Mouse (Mus musculus) MEL (cell line): ENCODE measurements around the gene Pxn. TPM values are rescaled to one million over a fixed set of nuclear protein-coding genes. Genes with fewer than 3 reads are reported as not detected.

ENCODE experiments used
- DNase-seq: peaks from one replicate; pipeline ENCODE4 v3.0.0; 2011; ENCODE audit warnings: low read depth, low spot score
- H3K27ac ChIP-seq: 2 replicates; pipeline ENCODE4 v1.5.1; 2012; ENCODE audit warnings: low read depth, mild to moderate bottlenecking, control low read depth, low read length, moderate library complexity; ENCODE audit not compliant: control insufficient read depth
- H3K27me3 ChIP-seq, 2 experiments: fragments of 150-350 bp in 1 of 2; sonication (generic) in 1 of 2; 2 replicates each; pipeline ENCODE4 v1.6.1; 2012; ENCODE audit warnings: low read length in 2 of 2, mild to moderate bottlenecking in 2 of 2, improper control_type of control experiment in 1 of 2, moderate library complexity in 1 of 2; ENCODE audit not compliant: insufficient read depth in 2 of 2, control insufficient read depth in 1 of 2
- H3K36me3 ChIP-seq, 2 experiments: 2 replicates each; pipeline ENCODE4 v1.6.1; 2012 to 2014; ENCODE audit warnings: low read length in 2 of 2, improper control_type of control experiment in 1 of 2, inconsistent platforms in 1 of 2, mild to moderate bottlenecking in 1 of 2; ENCODE audit not compliant: insufficient read depth in 2 of 2, control insufficient read depth in 1 of 2
- H3K4me1 ChIP-seq, 2 experiments: fragments of 150-350 bp in 1 of 2; sonication (generic) in 1 of 2; 2 replicates each; pipeline ENCODE4 v1.6.1; 2012; ENCODE audit warnings: low read length in 2 of 2, improper control_type of control experiment in 1 of 2, mild to moderate bottlenecking in 1 of 2; ENCODE audit not compliant: insufficient read depth in 2 of 2, control insufficient read depth in 1 of 2
- H3K4me3 ChIP-seq, 2 experiments: fragments of 150-350 bp in 1 of 2; sonication (generic) in 1 of 2; 2 replicates each; pipeline ENCODE4 v1.5.1; 2012; ENCODE audit warnings: low read depth in 2 of 2, low read length in 2 of 2, mild to moderate bottlenecking in 2 of 2, moderate library complexity in 2 of 2, control low read depth in 1 of 2, improper control_type of control experiment in 1 of 2; ENCODE audit not compliant: control insufficient read depth in 1 of 2, insufficient read depth in 1 of 2
- H3K79me2 ChIP-seq: 2 replicates; pipeline ENCODE4 v1.6.1; 2012; ENCODE audit warnings: mild to moderate bottlenecking, low read length, moderate library complexity; ENCODE audit not compliant: control insufficient read depth, poor library complexity, insufficient read depth
- H3K9ac ChIP-seq: 2 replicates; pipeline ENCODE4 v1.6.1; 2012; ENCODE audit warnings: low read depth, mild to moderate bottlenecking, control low read depth, low read length, moderate library complexity; ENCODE audit not compliant: control insufficient read depth, poor library complexity, severe bottlenecking
- H3K9me3 ChIP-seq: fragments of 150-350 bp; sonication (generic); replicated peaks from 2 replicates; pipeline ENCODE4 v1.6.1; 2012; ENCODE audit warnings: mild to moderate bottlenecking, low read length, improper control_type of control experiment, moderate library complexity; ENCODE audit not compliant: insufficient read depth
- CHD1 ChIP-seq: IDR thresholded peaks from 2 replicates; pipeline ENCODE4 v1.6.1; 2012; ENCODE audit warnings: low read depth, mild to moderate bottlenecking, inconsistent platforms, low read length, improper control_type of control experiment
- CHD2 ChIP-seq: IDR thresholded peaks from 2 replicates; pipeline ENCODE4 v1.6.1; 2011; ENCODE audit warnings: low read length, improper control_type of control experiment
- CTCF ChIP-seq, 3 experiments: IDR thresholded peaks in 2 of 3; conservative IDR thresholded peaks in 1 of 3; 2 replicates each; pipeline ENCODE4 v1.5.1; 2011 to 2012; ENCODE audit warnings: low read length in 3 of 3, low read depth in 2 of 3, mild to moderate bottlenecking in 2 of 3, improper control_type of control experiment in 1 of 3, inconsistent platforms in 1 of 3, mixed read lengths in 1 of 3, moderate library complexity in 1 of 3; ENCODE audit not compliant: control insufficient read depth in 1 of 3, insufficient read depth in 1 of 3, poor library complexity in 1 of 3, severe bottlenecking in 1 of 3
- E2F4 ChIP-seq: IDR thresholded peaks from 2 replicates; pipeline ENCODE4 v1.6.1; 2011; ENCODE audit warnings: low read depth, low read length, improper control_type of control experiment, borderline replicate concordance
- ELF1 ChIP-seq: IDR thresholded peaks from 2 replicates; pipeline ENCODE4 v1.6.1; 2014; ENCODE audit warnings: low read depth, mild to moderate bottlenecking, inconsistent platforms, low read length, improper control_type of control experiment, moderate library complexity
- EP300 ChIP-seq, 2 experiments: IDR thresholded peaks; 2 replicates each; pipeline ENCODE4 v1.6.1; 2011; ENCODE audit warnings: improper control_type of control experiment in 2 of 2, low read length in 2 of 2, low read depth in 1 of 2, mild to moderate bottlenecking in 1 of 2
- ETS1 ChIP-seq: IDR thresholded peaks from 2 replicates; pipeline ENCODE4 v1.6.1; 2012; ENCODE audit warnings: low read depth, mild to moderate bottlenecking, inconsistent platforms, low read length, improper control_type of control experiment, moderate library complexity
- GABPA ChIP-seq: IDR thresholded peaks from 2 replicates; pipeline ENCODE4 v1.6.1; 2012; ENCODE audit warnings: low read depth, mild to moderate bottlenecking, inconsistent platforms, low read length, improper control_type of control experiment, moderate library complexity
- GATA1 ChIP-seq: IDR thresholded peaks from 2 replicates; pipeline ENCODE4 v1.6.1; 2011; ENCODE audit warnings: low read depth, low read length, improper control_type of control experiment
- HCFC1 ChIP-seq: IDR thresholded peaks from 2 replicates; pipeline ENCODE4 v1.6.1; 2012; ENCODE audit warnings: low read depth, mild to moderate bottlenecking, inconsistent platforms, low read length, improper control_type of control experiment, moderate library complexity
- JUND ChIP-seq: IDR thresholded peaks from 2 replicates; pipeline ENCODE4 v1.6.1; 2011; ENCODE audit warnings: low read depth, mild to moderate bottlenecking, improper control_type of control experiment, low read length
- KAT2A ChIP-seq: conservative IDR thresholded peaks from 2 replicates; pipeline ENCODE4 v1.6.1; 2012; ENCODE audit warnings: low read depth, low read length, improper control_type of control experiment, inconsistent platforms
- MAFK ChIP-seq: IDR thresholded peaks from 2 replicates; pipeline ENCODE4 v1.6.1; 2011; ENCODE audit warnings: low read depth, mild to moderate bottlenecking, low read length, improper control_type of control experiment, borderline replicate concordance
- MAX ChIP-seq: IDR thresholded peaks from 2 replicates; pipeline ENCODE4 v1.6.1; 2011; ENCODE audit warnings: low read length, improper control_type of control experiment
- MEF2A ChIP-seq: IDR thresholded peaks from 2 replicates; pipeline ENCODE4 v1.6.1; 2014; ENCODE audit warnings: low read depth, mild to moderate bottlenecking, inconsistent platforms, low read length, improper control_type of control experiment; ENCODE audit not compliant: poor library complexity, insufficient replicate concordance, severe bottlenecking; ENCODE audit errors: extremely low read depth
- MXI1 ChIP-seq: IDR thresholded peaks from 2 replicates; pipeline ENCODE4 v1.6.1; 2011; ENCODE audit warnings: mild to moderate bottlenecking, low read depth, low read length, improper control_type of control experiment
- MYB ChIP-seq: IDR thresholded peaks from 2 replicates; pipeline ENCODE4 v1.6.1; 2011; ENCODE audit warnings: mild to moderate bottlenecking, low read depth, low read length, improper control_type of control experiment
- MYC ChIP-seq: IDR thresholded peaks from 2 replicates; pipeline ENCODE4 v1.6.1; 2011; ENCODE audit warnings: low read depth, mild to moderate bottlenecking, low read length, improper control_type of control experiment, moderate library complexity
- NELFE ChIP-seq: IDR thresholded peaks from 2 replicates; pipeline ENCODE4 v1.6.1; 2011; ENCODE audit warnings: low read depth, low read length, improper control_type of control experiment
- NRF1 ChIP-seq: IDR thresholded peaks from 2 replicates; pipeline ENCODE4 v1.6.1; 2014; ENCODE audit warnings: low read depth, mild to moderate bottlenecking, inconsistent platforms, low read length, improper control_type of control experiment, moderate library complexity; ENCODE audit not compliant: poor library complexity, insufficient read depth, severe bottlenecking
- POLR2AphosphoS2 ChIP-seq: IDR thresholded peaks from 2 replicates; pipeline ENCODE4 v1.6.1; 2011; ENCODE audit warnings: low read length, improper control_type of control experiment
- POLR2AphosphoS5 ChIP-seq: IDR thresholded peaks from 2 replicates; pipeline ENCODE4 v1.6.1; 2012; ENCODE audit warnings: low read depth, borderline replicate concordance, mild to moderate bottlenecking, inconsistent platforms, low read length, moderate library complexity, mixed read lengths
- RAD21 ChIP-seq: IDR thresholded peaks from 2 replicates; pipeline ENCODE4 v1.6.1; 2011; ENCODE audit warnings: mild to moderate bottlenecking, low read depth, low read length, improper control_type of control experiment
- RCOR1 ChIP-seq: IDR thresholded peaks from 2 replicates; pipeline ENCODE4 v1.6.1; 2012; ENCODE audit warnings: low read depth, mild to moderate bottlenecking, inconsistent platforms, low read length, improper control_type of control experiment
- SIN3A ChIP-seq: IDR thresholded peaks from 2 replicates; pipeline ENCODE4 v1.6.1; 2012; ENCODE audit warnings: low read length, improper control_type of control experiment, inconsistent platforms
- SMC3 ChIP-seq: IDR thresholded peaks from 2 replicates; pipeline ENCODE4 v1.6.1; 2011; ENCODE audit warnings: low read depth, low read length, improper control_type of control experiment
- TAL1 ChIP-seq: IDR thresholded peaks from 2 replicates; pipeline ENCODE4 v1.6.1; 2012; ENCODE audit warnings: mild to moderate bottlenecking, inconsistent platforms, low read length, moderate library complexity, mixed read lengths
- TBP ChIP-seq: IDR thresholded peaks from 2 replicates; pipeline ENCODE4 v1.8.0; 2011; ENCODE audit warnings: low read depth, low read length, improper control_type of control experiment
- TCF12 ChIP-seq: IDR thresholded peaks from 2 replicates; pipeline ENCODE4 v1.6.1; 2014; ENCODE audit warnings: low read depth, mild to moderate bottlenecking, inconsistent platforms, low read length, improper control_type of control experiment, moderate library complexity
- UBTF ChIP-seq: IDR thresholded peaks from 2 replicates; pipeline ENCODE4 v1.6.1; 2012; ENCODE audit warnings: low read depth, mild to moderate bottlenecking, inconsistent platforms, low read length, improper control_type of control experiment, moderate library complexity, borderline replicate concordance; ENCODE audit not compliant: insufficient read depth
- USF1 ChIP-seq: IDR thresholded peaks from 2 replicates; pipeline ENCODE4 v1.6.1; 2014; ENCODE audit warnings: low read depth, mild to moderate bottlenecking, inconsistent platforms, low read length, improper control_type of control experiment, moderate library complexity
- USF2 ChIP-seq, 2 experiments: IDR thresholded peaks; 2 replicates each; pipeline ENCODE4 v1.6.1; 2011 to 2012; ENCODE audit warnings: improper control_type of control experiment in 2 of 2, low read length in 2 of 2, borderline replicate concordance in 1 of 2, inconsistent platforms in 1 of 2, low read depth in 1 of 2, mild to moderate bottlenecking in 1 of 2; ENCODE audit not compliant: insufficient read depth in 1 of 2
- ZC3H11A ChIP-seq: IDR thresholded peaks from 2 replicates; pipeline ENCODE4 v1.6.1; 2012; ENCODE audit warnings: low read depth, mild to moderate bottlenecking, inconsistent platforms, low read length, improper control_type of control experiment
- ZKSCAN1 ChIP-seq: IDR thresholded peaks from 2 replicates; pipeline ENCODE4 v1.6.1; 2012; ENCODE audit warnings: low read depth, mild to moderate bottlenecking, inconsistent platforms, low read length, improper control_type of control experiment, moderate library complexity
- ZMIZ1 ChIP-seq: IDR thresholded peaks from 2 replicates; pipeline ENCODE4 v1.6.1; 2012; ENCODE audit warnings: low read depth, mild to moderate bottlenecking, inconsistent platforms, low read length, improper control_type of control experiment, moderate library complexity
- ZNF384 ChIP-seq: IDR thresholded peaks from 2 replicates; pipeline ENCODE4 v1.6.1; 2012; ENCODE audit warnings: low read depth, mild to moderate bottlenecking, inconsistent platforms, low read length, improper control_type of control experiment
- polyA plus RNA-seq, 2 experiments: library from polyadenylated mRNA; stranded (reverse) in 1 of 2; unstranded in 1 of 2; fragments of >175 nt in 1 of 2; fragments of >200 nt in 1 of 2; gene quantifications; 2 replicates each; pipeline versions ENCODE4 v1.2.1 to v1.2.4; 2012; ENCODE audit warnings: low replicate concordance in 2 of 2, low read depth in 1 of 2; ENCODE audit not compliant: insufficient read length in 2 of 2, insufficient read depth in 1 of 2, missing spikeins in 1 of 2
- total RNA-seq: library from RNA; depleted of rRNA; stranded (reverse); fragments of 300-350 nt; gene quantifications from 2 replicates; pipeline ENCODE4 v1.2.3, GENCODE M21; 2012

Gene Pxn
- total and polyA plus RNA-seq, 3 experiments = 15.2 to 167 (median 29.2) TPM

DNA sequence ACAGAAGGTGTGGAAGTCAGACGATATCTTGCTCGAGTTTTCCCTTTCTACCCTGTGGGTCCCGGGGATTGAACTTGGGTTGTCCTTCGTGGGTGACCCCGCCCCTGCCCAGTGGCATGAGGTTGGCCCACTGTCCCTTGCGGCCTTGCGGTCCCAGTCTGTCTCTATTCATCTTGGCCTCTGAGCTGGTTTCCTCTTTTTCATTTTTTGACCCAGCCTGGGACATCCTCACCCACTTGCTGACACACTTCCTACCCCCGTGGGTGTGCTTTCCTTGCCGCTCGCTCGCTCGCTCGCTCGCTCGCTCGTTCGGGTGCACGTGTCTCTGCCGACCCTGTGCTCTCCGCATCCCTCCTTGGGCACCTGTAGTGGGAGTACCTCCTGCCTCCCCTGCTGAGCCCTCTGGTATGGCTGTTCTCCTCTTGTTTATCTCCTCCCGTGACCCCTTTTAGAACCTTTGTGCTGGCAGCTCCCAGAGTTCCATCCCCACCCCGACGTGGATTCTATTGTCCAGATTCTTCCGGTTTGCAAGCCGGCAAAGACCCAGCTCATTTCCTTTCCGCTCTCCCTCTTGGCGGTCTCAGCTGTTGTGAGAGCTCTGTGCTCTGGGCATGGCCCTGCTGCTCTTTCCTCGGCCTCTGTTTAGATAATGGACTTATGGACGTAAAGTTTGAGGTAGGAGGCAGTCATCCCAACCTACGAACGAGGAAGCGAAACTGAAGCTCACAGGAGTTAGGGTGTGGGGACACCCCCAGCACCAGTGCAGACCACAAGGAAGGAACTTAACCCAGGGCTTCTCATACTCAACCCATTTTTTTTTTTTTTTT is 9.8 kb downstream of the Pxn start:
- Histone ChIP-seq H3K4me1 (no peaks in the 10 kb centered on the region), H3K27ac (peak overlapping the region; percentile 75), H3K9me3 (no peaks in the 10 kb centered on the region), H3K27me3 (no peaks in the 10 kb centered on the region), H3K79me2 (peaks cover 2% of the 10 kb centered on the region; the same call in 1 of the 2 replicates), H3K9ac (peak overlapping the region; percentile 60), H3K4me3 (peak overlapping the region; percentile 60 to 78), H3K36me3 (no peaks in the 10 kb centered on the region; a peak in 1 of 4 replicates)
- DNase-seq = peak; percentile 85
- no peak for TF ChIP-seq RCOR1
- TF ChIP-seq ZC3H11A = no peak
- TF ChIP-seq KAT2A = no peak
- TF ChIP-seq TCF12 = no peak
- no peak for TF ChIP-seq POLR2AphosphoS5
- no peak for TF ChIP-seq ZMIZ1
- no peak for TF ChIP-seq RAD21
- no peak for TF ChIP-seq ETS1
- TF ChIP-seq CHD2 = no peak
- TF ChIP-seq ZNF384 = peak; percentile 82
- TF ChIP-seq USF1 = no peak
- TF ChIP-seq TAL1 = no peak
- no peak for TF ChIP-seq TBP
- TF ChIP-seq MEF2A = no peak
- no peak for TF ChIP-seq E2F4
- TF ChIP-seq UBTF = no peak
- TF ChIP-seq MYC = peak; percentile 61
- no peak for TF ChIP-seq HCFC1
- TF ChIP-seq MAFK = no peak
- peak; percentile 74 for TF ChIP-seq MXI1
- TF ChIP-seq GATA1 = no peak
- no peak for TF ChIP-seq ZKSCAN1
- no peak; the same call in none of the 2 replicates for TF ChIP-seq NELFE
- no peak for TF ChIP-seq POLR2AphosphoS2
- TF ChIP-seq JUND = no peak
- TF ChIP-seq ELF1 = 0 out of 2 replicates have a peak, but pooled peaks have one; percentile 14
- TF ChIP-seq EP300 (IDR thresholded peaks at IDR 0.05; ENCODE audit: low read depth in 1 of 2, low read length in 2 of 2) = 0 out of 4 replicates have a peak, but pooled peaks of 1 of the 2 experiments have one; percentile 9
- no peak for TF ChIP-seq MYB
- TF ChIP-seq MAX = peak; percentile 50; the same call in 1 of the 2 replicates
- TF ChIP-seq NRF1 = no peak
- TF ChIP-seq GABPA = no peak
- no peak for TF ChIP-seq USF2 (IDR thresholded peaks at IDR 0.05; ENCODE audit: borderline replicate concordance in 1 of 2, insufficient read depth in 1 of 2, low read depth in 1 of 2, low read length in 2 of 2)
- 0 out of 2 replicates have a peak, but pooled peaks have one; percentile 13 for TF ChIP-seq SIN3A
- no peak for TF ChIP-seq SMC3
- TF ChIP-seq CHD1 = no peak
- no peak for TF ChIP-seq CTCF (IDR thresholded peaks at IDR 0.05 in 2 of 3, conservative IDR thresholded peaks at IDR 0.05 in 1 of 3; ENCODE audit: control insufficient read depth in 1 of 3, insufficient read depth in 1 of 3, low read depth in 2 of 3, low read length in 3 of 3, poor library complexity in 1 of 3, severe bottlenecking in 1 of 3)
